Mouse (Mus musculus) liver, postnatal 0 days (tissue): ENCODE measurements at regions not wholly inside any gene's neighbourhood (a gene's known extent, or its start where the extent isn't known, plus 50 kb on each side); places are given as distances from the start of the nearest gene placed in this dataset.
A peak's percentile ranks its signal among the peaks of the same experiment; 100 is the strongest.

ENCODE experiments used
- ATAC-seq: fragments of 200-750 bp; cut with Nextera tagmentation; 2 replicates; pipeline ENCODE4 v1.8.0; 2017; ENCODE audit warnings: mild to moderate bottlenecking, moderate library complexity
- DNase-seq: peaks from one replicate; pipeline ENCODE4 v3.0.0-alpha.2; 2016
- H3K27ac ChIP-seq: fragments of 300-500 bp; sonication (generic); 2 replicates; pipeline ENCODE4 v1.5.1; 2014; ENCODE audit warnings: antibody characterized with exemption, moderate library complexity, mild to moderate bottlenecking, low read depth
- H3K27me3 ChIP-seq: fragments of 300-500 bp; sonication (generic); 2 replicates; pipeline ENCODE4 v1.6.1; 2014; ENCODE audit warnings: low read length, control low read depth, mixed read lengths; ENCODE audit not compliant: insufficient read depth
- H3K36me3 ChIP-seq: fragments of 300-500 bp; sonication (generic); replicated peaks from 2 replicates; pipeline ENCODE4 v1.6.1; 2014; ENCODE audit warnings: mild to moderate bottlenecking, control low read depth, low read length, moderate library complexity, mixed read lengths; ENCODE audit not compliant: insufficient read depth
- H3K4me1 ChIP-seq: fragments of 300-500 bp; sonication (generic); 2 replicates; pipeline ENCODE4 v1.6.1; 2014; ENCODE audit warnings: antibody characterized with exemption, mild to moderate bottlenecking, control low read depth; ENCODE audit not compliant: insufficient read depth
- H3K4me2 ChIP-seq: fragments of 300-500 bp; sonication (generic); 2 replicates; pipeline ENCODE4 v1.6.1; 2014; ENCODE audit warnings: low read depth, mild to moderate bottlenecking, low read length, moderate library complexity, mixed read lengths
- H3K4me3 ChIP-seq: fragments of 300-500 bp; sonication (generic); 2 replicates; pipeline ENCODE4 v1.5.1; 2014; ENCODE audit warnings: low read depth, low read length
- H3K9ac ChIP-seq: fragments of 300-500 bp; sonication (generic); replicated peaks from 2 replicates; pipeline ENCODE4 v1.6.1; 2014; ENCODE audit warnings: mild to moderate bottlenecking, moderate library complexity
- H3K9me3 ChIP-seq: fragments of 300-500 bp; sonication (generic); 2 replicates; pipeline ENCODE4 v1.6.1; 2016; ENCODE audit warnings: mild to moderate bottlenecking, control low read depth, low read length, mixed read lengths
- CTCF ChIP-seq: sonication (generic); IDR thresholded peaks from 2 replicates; pipeline ENCODE4 v1.5.1; 2016; ENCODE audit warnings: antibody characterized with exemption, low read depth
- EP300 ChIP-seq: IDR thresholded peaks from 2 replicates; pipeline ENCODE4 v1.6.1; 2016; ENCODE audit warnings: antibody characterized with exemption, low read depth, mild to moderate bottlenecking
- WGBS: fragments of 180-500 bp; shearing (Covaris S2); extraction: QIAGEN DNeasy Blood & Tissue Kit; methylation state at CpG from one replicate; pipeline ENCODE4 v1.1.7; 2014; ENCODE audit not compliant: insufficient replicate concordance; 5-methylcytosine and 5-hydroxymethylcytosine counted together

- WGBS = 85% methylated on average over 1 of the region's 1 CpGs
- no peak overlapping the region for H3K27ac ChIP-seq
- H3K4me3 ChIP-seq = no peak overlapping the region
- no peak for TF ChIP-seq EP300
- peak; percentile 42 for TF ChIP-seq CTCF
- H3K4me1 ChIP-seq = no peaks in the 10 kb centered on the region; the same call in 1 of the 2 replicates
- no peaks in the 10 kb centered on the region for H3K9me3 ChIP-seq
- no peak for ATAC-seq
- H3K27me3 ChIP-seq = no peaks in the 10 kb centered on the region
- no peak overlapping the region for H3K4me2 ChIP-seq
- no peaks in the 10 kb centered on the region for H3K36me3 ChIP-seq
- DNase-seq = no peak
- no peak overlapping the region for H3K9ac ChIP-seq
Observed at GRCm38 (mm10) chr13:107804418-107804817, 239.8 kb upstream of the Smim15 start.

- ATAC-seq = no peak
- 64% methylated on average over 13 of the region's 13 CpGs for WGBS
- H3K27ac ChIP-seq = no peak overlapping the region
Observed at GRCm38 (mm10) chr13:107799199-107799945, 244.9 kb upstream of the Smim15 start.

GRCm38 (mm10) chr13:107798144-107798543 is 246.1 kb upstream of the Smim15 start:
- no peak overlapping the region for H3K9ac ChIP-seq
- no peaks in the 10 kb centered on the region; the same call in 1 of the 2 replicates for H3K4me1 ChIP-seq
- no peaks in the 10 kb centered on the region for H3K36me3 ChIP-seq
- H3K9me3 ChIP-seq = no peaks in the 10 kb centered on the region
- ATAC-seq (no peak), DNase-seq (no peak)
- 62% methylated on average over 7 of the region's 7 CpGs for WGBS
- TF ChIP-seq CTCF = no peak
- no peak for TF ChIP-seq EP300
- no peak overlapping the region for H3K4me2 ChIP-seq
- no peak overlapping the region for H3K4me3 ChIP-seq
- H3K27ac ChIP-seq = no peak overlapping the region
- H3K27me3 ChIP-seq = no peaks in the 10 kb centered on the region

More at GRCm38 (mm10) chr13:107799199-107799945, 244.9 kb upstream of the Smim15 start:
- TF ChIP-seq EP300 (no peak), CTCF (no peak)
- no peaks in the 10 kb centered on the region for H3K36me3 ChIP-seq
- no peak overlapping the region for H3K4me2 ChIP-seq
- no peaks in the 10 kb centered on the region for H3K9me3 ChIP-seq
- no peak for DNase-seq
- no peak overlapping the region for H3K4me3 ChIP-seq
- no peaks in the 10 kb centered on the region for H3K27me3 ChIP-seq
- H3K4me1 ChIP-seq = no peaks in the 10 kb centered on the region; the same call in 1 of the 2 replicates
- H3K9ac ChIP-seq = no peak overlapping the region

GRCm38 (mm10) chr13:107795516-107795915 is 248.7 kb upstream of the Smim15 start:
- no peaks in the 10 kb centered on the region; the same call in 1 of the 2 replicates for H3K4me1 ChIP-seq
- WGBS = 83% methylated on average over 3 of the region's 3 CpGs
- no peaks in the 10 kb centered on the region for H3K27me3 ChIP-seq
- no peak overlapping the region for H3K9ac ChIP-seq
- H3K4me2 ChIP-seq = no peak overlapping the region
- no peak overlapping the region for H3K27ac ChIP-seq
- TF ChIP-seq CTCF (no peak), EP300 (no peak)
- no peak overlapping the region for H3K4me3 ChIP-seq
- ATAC-seq (no peak), DNase-seq (no peak)
- H3K36me3 ChIP-seq = no peaks in the 10 kb centered on the region
- no peaks in the 10 kb centered on the region for H3K9me3 ChIP-seq

- no peak overlapping the region for H3K4me2 ChIP-seq
- DNase-seq (no peak), ATAC-seq (no peak)
- no peak overlapping the region for H3K27ac ChIP-seq
- H3K36me3 ChIP-seq = no peaks in the 10 kb centered on the region
- H3K9me3 ChIP-seq = no peaks in the 10 kb centered on the region
- no peak for TF ChIP-seq EP300
- no peak for TF ChIP-seq CTCF
- WGBS = 77% methylated on average over 9 of the region's 9 CpGs
- no peak overlapping the region for H3K4me3 ChIP-seq
- no peaks in the 10 kb centered on the region for H3K27me3 ChIP-seq
- no peak overlapping the region for H3K9ac ChIP-seq
- H3K4me1 ChIP-seq = no peaks in the 10 kb centered on the region
Observed at GRCm38 (mm10) chr13:107791770-107792169, 252.5 kb upstream of the Smim15 start.

- 74% methylated on average over 5 of the region's 5 CpGs for WGBS
- H3K4me2 ChIP-seq = no peak overlapping the region
- TF ChIP-seq EP300 (no peak), CTCF (no peak)
- H3K27ac ChIP-seq = no peak overlapping the region
- 0 out of 2 replicates have a peak, but pooled peaks cover 5% of the 10 kb centered on the region for H3K4me1 ChIP-seq
- H3K9me3 ChIP-seq = no peaks in the 10 kb centered on the region
- ATAC-seq (no peak), DNase-seq (no peak)
- no peaks in the 10 kb centered on the region for H3K36me3 ChIP-seq
- H3K4me3 ChIP-seq = no peak overlapping the region
- no peaks in the 10 kb centered on the region for H3K27me3 ChIP-seq
- no peak overlapping the region for H3K9ac ChIP-seq
Observed at GRCm38 (mm10) chr13:107784971-107785370, 259.3 kb upstream of the Smim15 start.
